Mouse (Mus musculus): ENCODE results near the gene Ubl7.
"Not testable (repeated sequence)": the region's sequence is repeated elsewhere in the genome, so short reads cannot be mapped to it uniquely, and the experiment has no call there.

Gene Ubl7

DNA sequence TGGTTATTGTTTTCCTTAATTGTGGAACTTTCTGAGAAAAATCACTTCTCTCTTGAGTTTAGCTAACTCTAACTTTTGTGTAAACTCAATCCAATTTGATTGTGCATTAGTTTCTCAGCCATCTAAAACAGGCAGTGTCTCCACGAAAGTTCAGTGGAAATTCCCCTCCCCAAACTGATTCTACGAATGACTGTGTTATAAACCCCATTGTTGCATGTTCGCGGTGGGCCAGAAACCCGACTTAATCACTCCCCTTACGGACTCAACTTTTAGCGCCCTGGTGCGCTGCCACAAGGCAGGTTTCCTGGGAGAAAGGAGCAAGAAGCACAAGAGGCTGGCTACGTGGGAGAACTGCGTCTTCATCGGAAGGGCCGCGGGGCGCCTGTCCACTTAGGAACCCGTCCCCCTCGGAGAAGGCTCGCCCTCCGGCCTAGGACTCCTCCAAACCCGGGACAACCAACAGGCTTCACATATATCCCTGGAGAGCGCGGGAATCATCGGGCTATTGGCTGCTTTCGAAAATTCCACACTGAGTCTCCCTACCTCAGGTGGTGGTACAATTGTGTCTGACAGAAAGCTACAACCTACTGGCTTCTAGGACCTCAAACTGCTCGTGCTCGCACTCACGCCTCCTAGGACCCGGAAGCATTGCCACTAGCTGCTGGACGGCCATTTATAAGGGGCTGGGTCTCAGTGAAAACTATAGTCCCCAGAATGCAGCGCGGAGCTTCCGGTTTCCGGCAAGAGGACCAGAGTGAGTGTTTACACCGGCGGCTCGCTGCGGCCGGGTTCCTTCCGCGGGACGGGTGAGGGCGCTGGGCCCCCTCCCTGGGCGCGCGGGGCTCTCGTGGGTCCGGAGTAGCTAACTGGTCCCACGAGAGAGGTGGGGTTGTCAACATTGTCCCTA is at the start of gene Ubl7:
Ubl7 (plus strand) TSS at position 726 of the 907 bp plus-strand sequence.
- peak; percentile 88 for DNase-seq (ENCODE audit: low spot score)

DNA sequence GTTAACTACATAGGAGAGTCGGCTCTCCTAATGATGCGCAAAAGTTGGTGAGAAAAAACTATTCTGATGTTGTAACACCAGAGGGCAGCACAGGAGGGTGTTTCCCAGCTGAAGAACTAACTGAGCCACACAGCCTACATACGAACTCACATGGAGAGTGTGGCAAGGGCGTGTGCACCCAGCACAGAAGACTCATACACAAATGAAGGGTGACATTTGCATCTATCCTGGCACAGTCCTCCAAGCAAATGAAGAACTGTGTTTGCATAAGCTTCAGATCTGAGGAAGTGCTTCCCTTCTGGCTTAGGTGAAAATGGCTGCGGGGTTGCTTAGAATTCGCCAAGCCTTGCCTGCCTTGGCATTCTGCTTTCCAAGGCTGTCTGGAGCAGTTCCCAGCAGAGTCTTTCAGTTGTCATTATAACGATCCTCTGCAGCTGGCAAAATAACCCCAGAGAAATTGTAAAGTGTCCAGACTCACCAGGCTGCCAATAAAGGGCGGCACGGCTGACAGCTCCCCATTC is 48.8 kb upstream of the Ubl7 start:
- peak; percentile 23 for DNase-seq (ENCODE audit: low spot score)

DNA sequence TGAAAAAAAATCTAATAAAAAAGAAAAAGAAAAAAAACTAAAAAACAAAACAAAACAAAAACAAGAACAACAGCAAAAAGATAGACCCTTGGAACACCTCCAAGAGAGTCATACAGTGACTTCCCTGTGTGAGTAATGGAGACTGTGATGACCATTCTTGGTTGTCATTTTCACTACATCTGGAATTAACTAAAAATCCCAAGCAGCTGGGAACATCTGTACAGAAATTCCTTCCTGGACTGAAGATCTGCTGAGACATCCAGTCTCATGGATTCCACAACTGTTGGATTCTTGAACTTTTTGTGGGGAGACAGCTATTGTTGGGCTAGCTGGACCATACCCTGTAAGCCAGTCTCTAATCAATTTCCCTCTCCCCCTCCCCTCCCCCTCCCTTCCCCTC is 46.4 kb upstream of the Ubl7 start:
- no peak for DNase-seq (ENCODE audit: low spot score)

DNA sequence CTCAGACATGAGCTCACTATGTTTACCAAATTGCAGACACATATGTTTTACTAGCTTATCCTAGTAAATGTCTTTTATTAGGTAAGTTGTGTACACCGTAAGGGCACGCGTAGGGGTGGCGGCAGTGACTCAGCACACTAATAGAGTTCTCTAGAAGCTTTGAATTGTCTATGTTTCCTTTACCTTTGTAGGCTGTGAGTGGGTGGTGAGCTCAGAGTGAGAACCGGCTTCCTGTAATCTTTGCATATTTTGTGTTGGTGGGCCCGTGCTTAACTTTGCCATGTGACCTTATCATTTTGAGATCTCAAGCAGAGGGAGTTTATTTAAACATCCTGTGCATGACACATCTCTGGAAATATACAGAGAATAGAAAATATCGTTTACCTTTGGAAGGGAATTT is 44.2 kb upstream of the Ubl7 start:
- DNase-seq (ENCODE audit: low spot score): no peak

DNA sequence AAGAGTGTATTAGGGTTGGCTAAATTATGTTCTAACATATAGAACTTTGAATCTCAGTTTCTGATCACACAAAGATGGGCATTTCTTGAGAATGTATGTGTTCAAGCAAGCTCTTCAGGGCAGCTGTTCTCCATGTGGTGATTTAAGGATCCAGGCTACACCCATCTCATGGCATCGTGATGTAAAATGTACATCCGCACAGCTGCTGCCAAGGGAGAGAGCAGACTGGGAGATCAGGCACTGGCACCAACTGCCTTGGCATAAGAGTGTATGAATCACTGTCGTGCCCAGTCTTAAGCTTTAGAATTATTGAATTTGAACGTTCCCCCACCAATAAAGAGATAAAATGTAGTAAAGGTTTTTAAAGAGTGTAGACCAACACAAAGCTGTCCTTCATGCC is 43.5 kb upstream of the Ubl7 start:
- DNase-seq (ENCODE audit: low spot score): no peak

DNA sequence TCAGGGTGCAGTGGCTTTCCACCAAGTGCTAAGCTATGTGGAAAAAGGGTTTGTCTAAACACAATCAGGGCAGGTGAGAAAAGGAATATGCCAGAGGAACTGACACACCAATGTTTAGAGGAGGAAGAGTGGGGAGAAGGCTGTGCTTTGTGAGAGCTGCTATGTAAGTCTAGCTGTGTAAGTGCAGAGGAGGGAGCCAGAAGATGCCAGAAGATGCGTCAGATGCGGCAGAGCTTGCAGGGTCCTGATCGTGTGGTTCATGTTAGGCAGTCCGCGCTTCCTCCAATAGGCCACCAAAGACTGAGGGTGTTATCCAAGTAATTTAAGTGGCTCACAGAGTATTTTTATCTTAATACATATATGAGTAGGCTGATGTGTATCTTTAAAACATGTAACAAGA is 42.9 kb upstream of the Ubl7 start:
- DNase-seq (ENCODE audit: low spot score): no peak

DNA sequence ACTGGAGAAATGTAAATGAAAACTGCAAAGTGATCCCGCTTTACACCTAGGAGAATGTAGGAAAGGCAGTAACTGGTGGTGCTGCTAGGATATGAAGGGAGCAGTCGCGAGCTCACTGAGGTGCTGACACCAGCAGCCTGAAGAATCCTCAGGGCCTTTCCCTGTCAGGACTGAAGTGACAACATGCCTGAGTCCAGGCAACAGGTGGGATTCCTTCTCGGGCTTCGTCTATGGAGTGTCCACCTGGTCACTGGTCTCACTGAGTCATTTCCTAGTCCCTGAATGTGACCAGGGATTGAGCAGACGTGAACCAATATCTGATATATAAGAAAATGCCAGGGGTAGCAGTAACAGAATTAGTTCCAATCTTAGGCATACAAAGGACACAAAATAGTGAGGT is 42.0 kb upstream of the Ubl7 start:
- no peak for DNase-seq (ENCODE audit: low spot score)

DNA sequence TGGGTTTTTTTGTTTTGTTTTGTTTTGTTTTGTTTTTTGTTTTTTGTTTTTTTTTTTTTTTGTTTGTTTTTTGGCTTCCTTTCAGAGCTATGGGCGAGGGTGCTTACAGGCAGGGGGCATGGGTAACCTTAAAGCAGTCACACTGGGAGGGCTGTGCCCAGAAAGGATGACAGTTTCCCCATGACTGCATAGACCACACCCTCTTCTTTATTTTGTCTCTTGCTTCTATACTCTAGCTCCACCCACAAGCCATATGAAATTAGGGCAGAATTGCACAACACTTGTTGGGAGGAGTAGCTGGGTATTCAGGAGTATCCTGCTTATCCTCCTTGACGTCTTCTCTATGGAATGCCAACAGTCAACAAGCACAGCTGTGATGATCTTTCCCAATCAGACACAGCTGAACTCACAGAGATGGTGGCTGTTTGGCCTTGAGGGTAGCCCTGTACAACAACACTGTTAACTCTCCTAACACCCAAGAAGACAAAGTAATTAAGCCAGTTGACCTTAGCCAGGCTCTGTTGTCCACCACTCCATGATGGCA is 40.4 kb upstream of the Ubl7 start:
- no peak for DNase-seq (ENCODE audit: low spot score)

DNA sequence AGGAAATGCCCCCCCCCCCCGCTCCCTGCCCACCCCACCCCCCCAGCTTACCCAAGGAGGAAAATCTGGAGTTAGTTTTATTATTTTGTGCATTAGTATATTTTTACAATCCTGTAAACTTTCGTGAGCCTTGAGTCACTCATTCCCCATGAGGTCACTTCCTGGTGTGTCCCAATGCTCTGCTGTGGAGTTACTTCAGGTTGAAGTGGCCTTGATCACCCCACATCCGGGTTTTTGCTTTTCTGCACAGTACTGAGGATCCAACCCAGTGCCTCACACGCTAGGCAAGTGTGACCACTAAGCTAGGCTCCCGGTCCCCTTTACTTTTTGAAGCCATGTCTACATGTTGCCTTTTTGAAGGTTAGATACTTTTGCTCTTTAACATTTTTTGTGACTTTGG is 36.6 kb upstream of the Ubl7 start:
- no peak for DNase-seq (ENCODE audit: low spot score)

DNA sequence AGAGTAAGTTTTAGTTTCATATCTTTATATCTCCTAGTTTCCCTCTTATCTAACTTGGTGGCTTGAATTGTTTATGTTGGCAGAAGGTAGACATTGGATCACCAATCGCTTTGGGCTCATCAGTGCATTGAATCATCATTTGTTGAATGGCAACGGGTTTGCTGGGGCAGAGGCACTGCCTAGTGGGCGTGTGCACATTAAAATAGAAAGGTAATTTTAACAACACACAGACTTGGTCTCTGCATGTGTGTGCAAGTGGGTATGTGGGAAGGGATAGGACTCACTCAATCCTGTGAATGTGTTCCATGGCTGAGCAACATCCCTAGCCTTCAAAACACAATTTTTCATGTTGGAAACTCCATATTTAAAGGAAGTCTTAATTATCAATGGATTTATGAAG is 35.8 kb upstream of the Ubl7 start:
- DNase-seq (ENCODE audit: low spot score): no peak

DNA sequence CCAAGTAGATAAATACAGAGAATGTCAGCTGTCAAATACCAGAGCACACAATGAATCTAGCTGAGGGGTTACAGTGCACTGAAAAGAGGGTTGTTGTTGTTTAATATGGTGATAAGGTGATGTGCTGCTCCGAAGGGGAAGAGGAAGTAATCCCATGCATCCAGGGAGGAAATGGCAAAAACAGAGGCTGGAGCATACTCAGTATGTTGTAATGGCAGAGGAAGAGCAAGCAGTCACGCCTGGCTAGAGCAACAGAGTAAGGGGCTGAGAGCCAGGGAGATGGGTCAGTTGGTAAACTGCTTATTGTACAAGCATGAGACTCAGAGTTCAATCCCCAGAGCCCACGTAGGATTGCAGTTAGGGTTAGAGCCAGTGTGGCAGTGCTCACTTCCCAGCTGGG is 31.6 kb upstream of the Ubl7 start:
- DNase-seq (ENCODE audit: low spot score): no peak

DNA sequence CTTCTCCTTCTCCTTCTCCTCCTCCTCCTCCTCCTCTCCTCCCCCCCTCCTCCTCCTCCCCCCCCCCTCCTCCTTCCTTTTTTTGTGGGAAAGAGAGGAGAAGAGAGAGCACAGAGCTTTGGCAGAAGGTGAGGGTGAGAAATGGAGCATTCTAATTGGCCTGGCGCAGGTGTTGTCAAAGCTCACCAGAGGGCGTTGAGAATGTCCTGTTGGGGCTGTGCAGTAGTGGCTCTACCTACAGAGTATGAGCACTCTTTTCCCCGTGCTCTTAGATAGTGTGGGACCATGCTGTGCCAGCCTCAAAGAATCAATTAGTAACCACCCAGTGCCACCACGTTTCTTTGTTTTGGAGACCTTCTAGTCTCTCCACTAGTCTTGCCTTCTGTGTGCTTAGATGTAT is 30.5 kb upstream of the Ubl7 start:
- DNase-seq (ENCODE audit: low spot score): no peak

DNA sequence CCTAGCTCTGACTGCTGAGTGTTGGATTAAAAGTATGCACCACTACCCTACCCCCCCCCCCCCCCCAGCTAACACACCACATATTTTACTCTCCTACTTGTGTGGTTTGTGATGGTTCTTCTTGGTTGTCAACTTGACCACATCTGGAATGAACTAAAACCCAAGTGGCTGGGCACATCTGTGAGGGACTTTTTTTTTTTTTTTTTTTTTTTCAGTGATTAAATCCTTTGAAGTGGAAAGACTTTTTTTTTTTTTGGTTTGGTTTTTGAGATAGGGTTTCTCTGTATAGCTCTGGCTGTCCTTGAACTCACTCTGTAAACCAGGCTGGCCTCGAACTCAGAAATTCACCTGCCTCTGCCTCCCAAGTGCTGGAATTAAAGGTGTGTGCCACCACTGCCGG is 29.0 kb upstream of the Ubl7 start:
- not testable (repeated sequence) for DNase-seq (ENCODE audit: low spot score)

DNA sequence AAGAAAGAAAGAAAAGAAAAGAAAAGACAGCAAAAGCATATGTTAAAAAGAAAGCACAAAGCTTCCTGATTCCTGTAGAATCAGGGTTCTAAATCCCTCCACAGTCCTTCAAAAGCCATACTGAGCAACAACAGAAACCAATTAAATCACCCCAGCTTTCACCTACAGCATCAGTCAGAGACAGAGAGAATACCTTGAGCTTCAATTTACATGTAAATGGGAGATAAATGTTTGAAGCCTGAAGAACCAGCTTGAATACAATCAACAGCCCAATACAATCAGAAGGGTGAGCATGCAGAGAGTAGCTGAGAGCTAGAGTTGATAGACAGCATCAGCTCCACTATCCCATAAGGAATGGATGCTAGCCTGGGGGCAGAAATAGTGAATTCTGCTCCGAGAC is 27.4 kb upstream of the Ubl7 start:
- DNase-seq (ENCODE audit: low spot score): no peak

DNA sequence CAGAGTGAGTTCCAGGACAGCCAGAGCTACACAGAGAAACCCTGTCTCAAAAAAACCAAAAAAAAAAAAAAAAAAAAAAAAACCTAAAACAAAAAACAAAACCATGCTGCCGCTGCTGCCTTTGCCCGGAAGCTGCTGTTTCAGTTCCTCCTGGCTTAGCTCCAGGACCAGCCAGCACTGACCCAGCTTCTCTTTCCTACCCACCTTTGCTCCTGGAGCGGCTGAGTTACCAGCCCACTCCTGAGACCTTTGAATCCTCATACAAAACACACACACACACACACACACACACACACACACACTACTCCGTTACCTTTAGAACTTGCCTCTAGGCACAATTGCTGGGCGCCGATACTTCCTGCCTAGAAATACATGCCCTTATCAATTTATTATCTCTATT is 22.7 kb upstream of the Ubl7 start:
- no peak for DNase-seq (ENCODE audit: low spot score)

DNA sequence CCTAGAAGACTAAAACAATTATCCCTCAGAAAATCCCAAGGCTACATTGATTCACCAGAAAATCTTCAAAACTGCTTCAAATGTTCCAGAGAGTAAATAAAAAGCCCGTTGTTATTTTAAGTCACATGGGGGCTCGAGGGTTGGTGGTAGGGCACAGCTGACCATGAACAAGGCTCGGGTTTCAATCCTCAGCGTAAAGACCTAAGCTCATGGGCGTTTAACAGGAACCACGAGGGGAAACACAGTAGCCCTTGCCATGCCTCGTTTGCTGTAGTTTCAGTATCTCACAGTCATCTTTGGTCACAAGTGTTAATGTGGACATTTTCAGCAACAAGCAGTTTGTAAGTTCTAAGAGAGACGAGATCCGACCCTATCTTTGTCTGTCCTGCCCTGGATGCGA is 10.3 kb upstream of the Ubl7 start:
- DNase-seq (ENCODE audit: low spot score): no peak

DNA sequence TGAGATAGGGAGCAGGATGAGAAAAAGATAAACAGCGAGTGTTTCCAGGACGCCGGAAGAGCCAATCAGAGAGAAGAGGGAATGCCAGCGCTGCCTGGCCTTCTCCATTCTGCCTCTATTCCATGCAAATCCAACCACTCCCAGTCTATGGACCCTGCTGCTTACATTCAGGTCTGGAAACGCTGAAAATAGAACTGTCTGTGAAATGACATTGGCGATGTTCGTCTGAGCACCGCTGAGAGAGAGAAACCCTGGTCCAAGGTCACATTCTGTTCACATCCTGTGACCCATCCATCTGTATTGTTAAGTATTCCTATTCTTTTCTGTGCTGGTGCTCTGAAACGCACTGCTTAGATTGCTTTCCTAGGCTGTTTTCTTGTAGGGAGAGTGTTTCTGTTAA is 9.6 kb upstream of the Ubl7 start:
- no peak for DNase-seq (ENCODE audit: low spot score)

DNA sequence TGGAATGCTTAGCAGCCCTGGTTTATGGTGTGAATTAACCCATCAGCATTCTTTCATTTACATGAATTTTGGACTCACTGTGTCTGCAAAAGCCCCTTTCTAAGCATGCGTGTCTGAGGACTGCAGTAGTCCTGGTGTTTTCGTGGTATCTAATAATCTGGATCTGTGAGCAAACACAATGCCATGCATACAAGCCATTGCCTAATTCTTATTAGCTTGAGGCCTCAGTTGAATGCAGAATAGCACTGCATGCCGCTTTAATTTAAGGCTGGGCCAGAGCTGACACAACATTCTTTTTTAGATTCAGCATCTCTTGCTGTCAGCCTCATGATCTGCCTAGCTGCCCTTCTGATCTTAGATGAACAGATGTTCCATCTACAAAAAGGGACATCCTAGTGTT is 9.2 kb upstream of the Ubl7 start:
- no peak for DNase-seq (ENCODE audit: low spot score)

DNA sequence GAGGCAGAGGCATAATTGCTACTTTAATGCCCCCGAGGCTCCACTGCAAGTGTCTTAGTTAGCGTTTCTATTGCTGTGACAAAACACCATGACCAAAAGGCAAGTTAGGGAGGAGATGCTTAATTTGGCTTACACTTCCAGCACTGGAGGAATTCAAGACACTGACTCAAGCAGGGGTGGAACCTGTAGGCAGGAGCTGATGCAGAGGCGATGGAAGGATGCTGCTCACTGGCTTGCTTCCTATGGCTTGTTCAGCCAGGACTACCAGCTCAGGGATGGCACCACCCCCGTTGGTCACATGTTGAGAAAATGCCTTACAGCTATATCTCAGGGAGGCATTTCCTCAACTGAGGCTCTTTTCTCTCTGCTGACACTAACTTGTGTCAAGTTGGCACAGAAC is 8.6 kb upstream of the Ubl7 start:
- DNase-seq (ENCODE audit: low spot score): no peak

DNA sequence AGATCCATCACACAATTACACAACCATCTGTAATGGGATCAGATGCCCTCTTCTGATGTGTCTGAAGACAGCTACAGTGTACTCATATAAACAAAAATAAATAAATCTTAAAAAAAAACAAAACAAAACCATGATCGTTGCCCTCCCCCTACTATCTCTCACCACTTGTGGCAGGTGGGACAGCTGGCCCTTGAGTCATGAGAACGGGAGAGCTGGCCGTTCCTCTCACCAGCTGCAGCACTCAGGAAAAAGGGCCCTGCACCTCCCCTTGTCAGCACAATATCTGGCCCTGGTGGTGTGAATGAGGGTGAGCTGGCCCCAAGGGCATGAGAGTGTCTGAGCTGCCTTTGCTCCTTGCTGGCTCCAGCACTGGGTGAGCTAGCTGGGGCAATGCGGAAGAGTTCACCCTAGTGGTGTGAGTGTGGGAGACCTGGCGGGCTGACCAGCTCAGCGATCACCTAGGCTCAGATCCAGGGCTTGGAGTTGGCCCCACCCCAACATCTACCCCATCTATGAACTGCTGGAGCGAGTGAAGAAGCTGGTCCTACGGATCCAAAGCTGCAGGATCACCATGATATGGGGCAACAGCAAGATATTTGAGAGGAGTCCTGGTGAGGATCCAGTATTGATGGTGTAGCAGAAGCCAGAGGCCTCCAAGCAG is 7.1 kb upstream of the Ubl7 start:
- DNase-seq (ENCODE audit: low spot score): no peak

DNA sequence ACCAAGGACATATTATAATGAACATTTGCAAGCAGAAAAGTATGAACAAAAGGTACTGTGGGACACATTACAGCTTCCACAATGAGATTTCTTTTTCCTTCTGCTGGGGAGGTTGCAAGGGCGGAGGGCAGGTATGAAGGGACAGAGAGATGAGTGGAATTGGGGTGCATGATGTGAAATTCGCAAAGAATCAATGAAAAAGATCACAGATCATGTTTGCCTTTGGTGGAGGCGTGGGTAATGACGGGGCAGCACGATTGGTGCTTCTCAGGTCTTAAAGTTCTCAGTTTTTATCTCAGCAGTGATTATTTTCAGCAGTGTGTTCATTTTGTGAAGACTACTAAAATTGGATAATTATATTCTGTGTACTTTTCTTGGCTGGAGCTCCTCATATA is 6.5 kb upstream of the Ubl7 start:
- DNase-seq (ENCODE audit: low spot score): no peak

DNA sequence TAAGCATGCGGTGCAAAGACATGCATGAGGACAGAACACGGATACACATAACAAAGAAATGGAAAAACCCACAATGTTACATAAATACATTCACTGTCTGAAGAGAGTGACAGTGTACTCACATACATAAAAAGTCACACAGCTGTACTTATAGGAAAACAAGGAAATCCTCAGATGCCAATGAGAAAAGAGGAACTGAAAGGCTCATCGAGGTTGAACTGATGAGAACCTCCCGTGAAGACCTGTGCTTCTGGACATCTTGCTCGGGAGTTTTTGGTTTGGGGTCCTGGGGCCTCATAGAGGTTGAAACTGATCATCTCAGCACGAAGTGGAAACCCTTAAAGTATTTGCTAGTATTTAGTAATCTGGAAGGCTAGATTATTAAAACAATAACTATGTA is 3.6 kb upstream of the Ubl7 start:
- no peak for DNase-seq (ENCODE audit: low spot score)

DNA sequence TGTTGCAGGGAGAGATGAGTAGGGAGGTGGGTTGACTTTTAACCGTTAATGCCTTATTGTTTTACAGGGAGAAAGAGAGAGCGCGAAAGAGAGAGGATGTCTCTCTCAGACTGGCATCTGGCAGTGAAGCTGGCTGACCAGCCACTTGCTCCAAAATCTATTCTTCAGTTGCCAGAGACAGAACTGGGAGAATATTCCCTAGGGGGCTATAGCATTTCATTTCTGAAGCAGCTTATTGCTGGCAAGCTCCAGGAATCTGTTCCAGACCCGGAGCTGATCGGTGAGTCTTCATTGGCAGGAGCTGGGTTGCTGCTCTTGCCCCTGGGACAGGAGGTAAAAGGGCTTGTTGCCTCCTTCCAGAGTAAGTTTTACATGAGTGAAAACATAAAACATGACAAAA is 1.8 kb downstream of the Ubl7 start:
- no peak for DNase-seq (ENCODE audit: low spot score)

All from ovary, postnatal 36 days (tissue).